Mouse (Mus musculus) forebrain, embryonic 10.5 days (tissue): Measurements from ENCODE around the gene Rnf223. TPM values are rescaled to one million over a fixed set of nuclear protein-coding genes. Genes with fewer than 3 reads are reported as not detected.

ENCODE experiments used
- DNase-seq: peaks from one replicate; pipeline ENCODE4 v3.0.0-alpha.2; 2017; ENCODE audit warnings: low spot score; ENCODE audit errors: extremely low spot score
- H3K27ac ChIP-seq: fragments of 300-500 bp; sonication (generic); 2 replicates; pipeline ENCODE4 v1.5.1; 2016; ENCODE audit warnings: mild to moderate bottlenecking
- H3K27me3 ChIP-seq: fragments of 300-500 bp; sonication (generic); 2 replicates; pipeline ENCODE4 v1.6.1; 2016; ENCODE audit warnings: mild to moderate bottlenecking; ENCODE audit not compliant: poor library complexity, severe bottlenecking
- H3K36me3 ChIP-seq: fragments of 300-500 bp; sonication (generic); replicated peaks from 2 replicates; pipeline ENCODE4 v1.6.1; 2016; ENCODE audit warnings: mild to moderate bottlenecking, moderate library complexity
- H3K4me1 ChIP-seq: fragments of 300-500 bp; sonication (generic); 2 replicates; pipeline ENCODE4 v1.6.1; 2016
- H3K4me3 ChIP-seq: fragments of 300-500 bp; sonication (generic); 2 replicates; pipeline ENCODE4 v1.5.1; 2016; ENCODE audit warnings: mild to moderate bottlenecking, moderate library complexity
- H3K9me3 ChIP-seq: fragments of 300-500 bp; sonication (generic); 2 replicates; pipeline ENCODE4 v1.6.1; 2016; ENCODE audit warnings: mild to moderate bottlenecking, moderate library complexity
- WGBS: fragments of 180-500 bp; shearing (Covaris S2); methylation state at CpG from one replicate; pipeline ENCODE4 v1.1.7; 2016; 5-methylcytosine and 5-hydroxymethylcytosine counted together
- polyA plus RNA-seq: library from polyadenylated mRNA; unstranded; fragments of >200 nt; fragmentation: Nextera tagmentation; extraction: Ambion mirVana; gene quantifications from 2 replicates; pipeline ENCODE4 v1.2.1, GENCODE M21; 2016

Gene Rnf223
- 0.87 and 1.1 TPM in 2 replicates for polyA plus RNA-seq

GRCm38 (mm10) chr4:156130436-156130835 lies at the start of gene Rnf223:
Rnf223 (plus strand) TSS chr4:156130513.
- peaks cover 9% of the 10 kb centered on the region; the same call in 1 of the 2 replicates for H3K4me1 ChIP-seq
- H3K36me3 ChIP-seq = peaks cover 31% of the 10 kb centered on the region
- DNase-seq = no peak
- WGBS = 88% methylated on average over 15 of the region's 15 CpGs
- no peak within 1 kb of the TSS for H3K27ac ChIP-seq
- H3K9me3 ChIP-seq = no peaks in the 10 kb centered on the region
- no peak within 1 kb of the TSS for H3K4me3 ChIP-seq
- H3K27me3 ChIP-seq = no peaks in the 10 kb centered on the region

GRCm38 (mm10) chr4:156082621-156083234 lies 47.6 kb upstream of the Rnf223 start:
- Histone ChIP-seq H3K27ac (no peak overlapping the region), H3K4me1 (peaks cover 13% of the 10 kb centered on the region), H3K4me3 (no peak overlapping the region), H3K36me3 (no peaks in the 10 kb centered on the region), H3K27me3 (peaks cover 11% of the 10 kb centered on the region), H3K9me3 (no peaks in the 10 kb centered on the region)
- WGBS = 76% methylated on average over 4 of the region's 4 CpGs
- DNase-seq = no peak

DNA sequence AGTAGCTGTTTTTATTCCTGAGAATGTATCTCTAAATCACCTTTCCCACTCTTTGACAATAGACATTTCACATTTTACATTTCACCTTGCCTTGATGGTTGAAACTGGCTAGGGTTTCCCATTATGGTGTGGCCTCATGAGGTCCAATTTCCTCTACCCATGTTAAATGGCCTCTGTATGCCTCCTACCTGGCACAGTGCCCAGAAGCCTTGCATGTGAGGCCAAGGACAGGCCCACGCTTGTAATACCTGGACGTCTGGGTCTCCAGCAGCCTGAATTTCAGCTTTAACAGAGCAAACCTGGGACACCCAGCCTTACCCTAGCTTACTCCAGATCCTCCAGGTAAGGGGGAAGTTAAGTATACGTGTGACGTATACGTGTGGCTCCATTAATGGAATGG lies 47.0 kb upstream of the Rnf223 start:
- no peak for DNase-seq
- H3K27ac ChIP-seq = no peak overlapping the region
- H3K36me3 ChIP-seq = no peaks in the 10 kb centered on the region
- WGBS = 94% methylated on average over 5 of the region's 5 CpGs
- H3K27me3 ChIP-seq = peaks cover 5% of the 10 kb centered on the region
- peaks cover 7% of the 10 kb centered on the region for H3K4me1 ChIP-seq
- no peaks in the 10 kb centered on the region for H3K9me3 ChIP-seq
- H3K4me3 ChIP-seq = no peak overlapping the region

- DNase-seq = no peak
- no peaks in the 10 kb centered on the region for H3K36me3 ChIP-seq
- H3K27me3 ChIP-seq = no peaks in the 10 kb centered on the region
- no peaks in the 10 kb centered on the region for H3K9me3 ChIP-seq
- 86% methylated on average over 9 of the region's 9 CpGs for WGBS
- no peak overlapping the region for H3K27ac ChIP-seq
- H3K4me3 ChIP-seq = no peak overlapping the region
- 0 out of 2 replicates have a peak, but pooled peaks cover 5% of the 10 kb centered on the region for H3K4me1 ChIP-seq
Measured at GRCm38 (mm10) chr4:156084096-156084879, 46.0 kb upstream of the Rnf223 start.

DNA sequence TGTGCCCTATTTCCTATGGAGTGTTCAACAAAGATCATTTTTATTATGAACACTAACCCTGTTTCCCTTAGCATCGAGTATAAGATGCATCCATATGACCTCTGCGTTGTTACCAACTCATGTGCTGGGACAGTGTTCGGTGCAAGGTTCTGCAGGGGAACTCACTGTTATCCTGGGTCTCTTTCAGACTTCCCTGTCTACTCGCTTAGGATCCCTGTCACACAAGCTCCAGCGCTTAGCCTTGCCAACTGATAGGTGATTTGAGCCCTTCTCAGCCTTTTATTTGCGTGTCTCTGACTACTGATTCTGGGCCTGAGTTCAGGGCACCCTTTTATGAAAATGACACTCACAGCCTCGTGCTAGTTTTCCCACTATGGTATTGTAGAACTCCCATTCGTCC lies 45.1 kb upstream of the Rnf223 start:
- Histone ChIP-seq H3K27ac (no peak overlapping the region), H3K9me3 (no peaks in the 10 kb centered on the region), H3K4me3 (no peak overlapping the region), H3K27me3 (no peaks in the 10 kb centered on the region), H3K4me1 (0 out of 2 replicates have a peak, but pooled peaks cover 5% of the 10 kb centered on the region), H3K36me3 (no peaks in the 10 kb centered on the region)
- DNase-seq = no peak
- WGBS = 86% methylated on average over 8 of the region's 8 CpGs

- no peaks in the 10 kb centered on the region for H3K27me3 ChIP-seq
- no peak for DNase-seq
- WGBS = 40% methylated on average over 5 of the region's 5 CpGs
Measured at GRCm38 (mm10) chr4:156087398-156088087, 42.8 kb upstream of the Rnf223 start.

DNA sequence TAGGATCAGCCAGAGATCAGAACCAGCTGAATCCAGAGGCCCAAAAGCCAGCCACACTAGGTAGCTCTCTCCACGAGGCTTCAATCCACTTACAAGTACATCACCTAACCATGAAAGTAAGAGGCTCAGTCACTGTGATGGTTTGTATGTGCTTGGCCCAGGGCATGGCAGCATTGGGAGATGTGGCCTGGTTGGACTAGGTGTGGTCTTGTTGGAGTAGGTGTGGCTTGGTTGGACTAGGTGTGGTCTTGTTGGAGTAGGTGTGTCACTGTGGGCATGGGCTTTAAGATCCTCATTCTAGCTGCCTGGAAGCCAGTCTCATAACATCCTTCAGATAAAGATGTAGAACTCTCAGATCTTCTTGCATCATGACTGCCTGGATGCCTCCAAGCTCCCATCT lies 39.1 kb upstream of the Rnf223 start:
- DNase-seq = no peak
- Histone ChIP-seq H3K36me3 (no peaks in the 10 kb centered on the region), H3K4me1 (no peaks in the 10 kb centered on the region), H3K27ac (no peak overlapping the region), H3K4me3 (no peak overlapping the region), H3K9me3 (no peaks in the 10 kb centered on the region), H3K27me3 (no peaks in the 10 kb centered on the region)
- 73% methylated on average over 1 of the region's 1 CpGs for WGBS

More at GRCm38 (mm10) chr4:156087398-156088087, 42.8 kb upstream of the Rnf223 start:
- Histone ChIP-seq H3K4me1 (0 out of 2 replicates have a peak, but pooled peaks cover 2% of the 10 kb centered on the region), H3K27ac (no peak overlapping the region), H3K9me3 (no peaks in the 10 kb centered on the region), H3K4me3 (no peak overlapping the region), H3K36me3 (no peaks in the 10 kb centered on the region)

DNA sequence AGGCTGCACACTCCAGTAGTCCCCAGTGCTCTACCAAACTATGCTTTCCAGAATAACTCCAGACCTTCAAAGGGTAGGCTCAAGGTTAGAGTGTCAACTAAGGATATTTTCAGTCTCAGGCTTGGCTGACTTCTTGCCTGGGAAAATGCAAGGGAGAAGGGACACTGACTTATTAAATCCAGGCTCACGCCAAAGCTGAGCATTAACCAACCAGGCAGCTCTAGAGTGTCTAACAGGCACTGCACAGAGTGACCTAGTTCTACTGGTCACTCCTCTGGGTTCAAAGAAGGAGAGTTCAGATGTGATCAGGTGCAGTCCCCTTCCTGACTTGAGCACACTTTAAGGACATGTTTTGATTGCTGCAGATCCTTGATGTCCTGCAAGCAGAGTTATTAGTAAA lies 37.5 kb upstream of the Rnf223 start:
- Histone ChIP-seq H3K4me1 (peaks cover 2% of the 10 kb centered on the region; the same call in 1 of the 2 replicates), H3K27ac (no peak overlapping the region), H3K36me3 (no peaks in the 10 kb centered on the region), H3K27me3 (no peaks in the 10 kb centered on the region), H3K4me3 (no peak overlapping the region), H3K9me3 (no peaks in the 10 kb centered on the region)
- no peak for DNase-seq
- WGBS = 85% methylated on average over 1 of the region's 1 CpGs

- Histone ChIP-seq H3K27ac (no peak overlapping the region), H3K4me3 (no peak overlapping the region), H3K36me3 (no peaks in the 10 kb centered on the region), H3K27me3 (no peaks in the 10 kb centered on the region), H3K9me3 (no peaks in the 10 kb centered on the region), H3K4me1 (peaks cover 8% of the 10 kb centered on the region; the same call in 1 of the 2 replicates)
- no peak for DNase-seq
- 89% methylated on average over 5 of the region's 5 CpGs for WGBS
Measured at GRCm38 (mm10) chr4:156093758-156094157, 36.6 kb upstream of the Rnf223 start.

GRCm38 (mm10) chr4:156096191-156096590 lies 34.1 kb upstream of the Rnf223 start:
- H3K4me3 ChIP-seq = no peak overlapping the region
- H3K4me1 ChIP-seq = peaks cover 8% of the 10 kb centered on the region; the same call in 1 of the 2 replicates
- 93% methylated on average over 1 of the region's 1 CpGs for WGBS
- H3K27me3 ChIP-seq = no peaks in the 10 kb centered on the region
- H3K9me3 ChIP-seq = no peaks in the 10 kb centered on the region
- no peaks in the 10 kb centered on the region for H3K36me3 ChIP-seq
- no peak overlapping the region for H3K27ac ChIP-seq
- DNase-seq = no peak

GRCm38 (mm10) chr4:156097770-156098366 lies 32.4 kb upstream of the Rnf223 start:
- WGBS = 54% methylated on average over 9 of the region's 9 CpGs
- H3K9me3 ChIP-seq = no peaks in the 10 kb centered on the region
- H3K27me3 ChIP-seq = no peaks in the 10 kb centered on the region
- no peak for DNase-seq
- H3K36me3 ChIP-seq = no peaks in the 10 kb centered on the region
- peaks cover 8% of the 10 kb centered on the region; the same call in 1 of the 2 replicates for H3K4me1 ChIP-seq
- H3K4me3 ChIP-seq = no peak overlapping the region
- H3K27ac ChIP-seq = 0 out of 2 replicates have a peak overlapping the region, but pooled peaks have one; percentile 11

- no peak for DNase-seq
- peaks cover 8% of the 10 kb centered on the region; the same call in 1 of the 2 replicates for H3K4me1 ChIP-seq
- no peaks in the 10 kb centered on the region for H3K27me3 ChIP-seq
- H3K36me3 ChIP-seq = no peaks in the 10 kb centered on the region
- H3K27ac ChIP-seq = no peak overlapping the region
- H3K9me3 ChIP-seq = no peaks in the 10 kb centered on the region
- WGBS = 78% methylated on average over 6 of the region's 6 CpGs
- H3K4me3 ChIP-seq = no peak overlapping the region
Measured at GRCm38 (mm10) chr4:156099427-156099826, 30.9 kb upstream of the Rnf223 start.
